Mouse (Mus musculus) MEL (cell line): ENCODE data around the gene Adamts14.
A peak's percentile ranks its signal among the peaks of the same experiment; 100 is the strongest.

ENCODE experiments used
- CHD2 ChIP-seq: IDR thresholded peaks from 2 replicates; pipeline ENCODE4 v1.6.1; 2011; ENCODE audit warnings: low read length, improper control_type of control experiment
- CTCF ChIP-seq, 3 experiments: IDR thresholded peaks in 2 of 3; conservative IDR thresholded peaks in 1 of 3; 2 replicates each; pipeline ENCODE4 v1.5.1; 2011 to 2012; ENCODE audit warnings: low read length in 3 of 3, low read depth in 2 of 3, mild to moderate bottlenecking in 2 of 3, improper control_type of control experiment in 1 of 3, inconsistent platforms in 1 of 3, mixed read lengths in 1 of 3, moderate library complexity in 1 of 3; ENCODE audit not compliant: control insufficient read depth in 1 of 3, insufficient read depth in 1 of 3, poor library complexity in 1 of 3, severe bottlenecking in 1 of 3
- E2F4 ChIP-seq: IDR thresholded peaks from 2 replicates; pipeline ENCODE4 v1.6.1; 2011; ENCODE audit warnings: low read depth, low read length, improper control_type of control experiment, borderline replicate concordance
- ELF1 ChIP-seq: IDR thresholded peaks from 2 replicates; pipeline ENCODE4 v1.6.1; 2014; ENCODE audit warnings: low read depth, mild to moderate bottlenecking, inconsistent platforms, low read length, improper control_type of control experiment, moderate library complexity
- EP300 ChIP-seq, 2 experiments: IDR thresholded peaks; 2 replicates each; pipeline ENCODE4 v1.6.1; 2011; ENCODE audit warnings: improper control_type of control experiment in 2 of 2, low read length in 2 of 2, low read depth in 1 of 2, mild to moderate bottlenecking in 1 of 2
- GATA1 ChIP-seq: IDR thresholded peaks from 2 replicates; pipeline ENCODE4 v1.6.1; 2011; ENCODE audit warnings: low read depth, low read length, improper control_type of control experiment
- HCFC1 ChIP-seq: IDR thresholded peaks from 2 replicates; pipeline ENCODE4 v1.6.1; 2012; ENCODE audit warnings: low read depth, mild to moderate bottlenecking, inconsistent platforms, low read length, improper control_type of control experiment, moderate library complexity
- MYB ChIP-seq: IDR thresholded peaks from 2 replicates; pipeline ENCODE4 v1.6.1; 2011; ENCODE audit warnings: mild to moderate bottlenecking, low read depth, low read length, improper control_type of control experiment
- MYC ChIP-seq: IDR thresholded peaks from 2 replicates; pipeline ENCODE4 v1.6.1; 2011; ENCODE audit warnings: low read depth, mild to moderate bottlenecking, low read length, improper control_type of control experiment, moderate library complexity
- POLR2A ChIP-seq, 2 experiments: IDR thresholded peaks; 2 replicates each; pipeline ENCODE4 v1.6.1; 2011 to 2012; ENCODE audit warnings: low read length in 2 of 2, mild to moderate bottlenecking in 2 of 2, control low read depth in 1 of 2, improper control_type of control experiment in 1 of 2, low read depth in 1 of 2, moderate library complexity in 1 of 2; ENCODE audit not compliant: control insufficient read depth in 1 of 2, insufficient read depth in 1 of 2, poor library complexity in 1 of 2
- SMC3 ChIP-seq: IDR thresholded peaks from 2 replicates; pipeline ENCODE4 v1.6.1; 2011; ENCODE audit warnings: low read depth, low read length, improper control_type of control experiment
- TCF12 ChIP-seq: IDR thresholded peaks from 2 replicates; pipeline ENCODE4 v1.6.1; 2014; ENCODE audit warnings: low read depth, mild to moderate bottlenecking, inconsistent platforms, low read length, improper control_type of control experiment, moderate library complexity
- UBTF ChIP-seq: IDR thresholded peaks from 2 replicates; pipeline ENCODE4 v1.6.1; 2012; ENCODE audit warnings: low read depth, mild to moderate bottlenecking, inconsistent platforms, low read length, improper control_type of control experiment, moderate library complexity, borderline replicate concordance; ENCODE audit not compliant: insufficient read depth

- TF ChIP-seq GATA1 (no peak), POLR2A (IDR thresholded peaks at IDR 0.05; ENCODE audit: control insufficient read depth in 1 of 2, insufficient read depth in 1 of 2, low read depth in 1 of 2, low read length in 2 of 2, poor library complexity in 1 of 2) (peak; percentile 79 to 93), MYC (no peak), E2F4 (no peak), SMC3 (no peak), CHD2 (no peak), EP300 (IDR thresholded peaks at IDR 0.05; ENCODE audit: low read depth in 1 of 2, low read length in 2 of 2) (no peak), CTCF (IDR thresholded peaks at IDR 0.05 in 2 of 3, conservative IDR thresholded peaks at IDR 0.05 in 1 of 3; ENCODE audit: control insufficient read depth in 1 of 3, insufficient read depth in 1 of 3, low read depth in 2 of 3, low read length in 3 of 3, poor library complexity in 1 of 3, severe bottlenecking in 1 of 3) (peak; percentile 62 to 81 (median 66)), MYB (no peak), ELF1 (peak; percentile 85), HCFC1 (peak; percentile 65), UBTF (peak; percentile 69; the same call in 1 of the 2 replicates), TCF12 (peak; percentile 55; the same call in 1 of the 2 replicates)
These were observed 125.8 kb downstream of the Adamts14 start, which contains the start of gene Sgpl1 for GRCm38 (mm10) chr10:61147157-61148040.
